Mouse (Mus musculus) Patski (cell line): Measurements from ENCODE around the gene Tmem184a. TPM values are rescaled to one million over a fixed set of nuclear protein-coding genes. Genes with fewer than 3 reads are reported as not detected.

Experiments used
- ATAC-seq: fragments of 100-300 bp; one replicate; pipeline ENCODE4 v1.8.0; 2021
- CTCF ChIA-PET: fragments of 350-600 bp; sonication (Branson Sonifier 250); formaldehyde crosslinking; loops from one replicate; lab custom pipeline; 2022; ENCODE audit warnings: inconsistent platforms; lab: Charles Lee
- POLR2A ChIA-PET: fragments of 350-600 bp; sonication (Branson Sonifier 250); formaldehyde crosslinking; loops from one replicate; lab custom pipeline; 2022; ENCODE audit warnings: antibody characterized with exemption, inconsistent platforms; lab: Charles Lee
- DNase-seq: peaks from one replicate; pipeline ENCODE4 v3.0.0-alpha.2; 2011; ENCODE audit warnings: low read depth, low spot score
- H3K27me3 ChIP-seq: fragments of 371-371 bp; one replicate; pipeline ENCODE4 v1.5.1; 2021
- CTCF ChIP-seq: fragments of 100-300 bp; IDR thresholded peaks from one replicate; pipeline ENCODE4 v1.5.1; 2021
- in situ Hi-C: fragments of 300-500 bp; cut with MboI; formaldehyde crosslinking; loops from 3 replicates; pipeline ENCODE4 v1.11.1; 2018; ENCODE audit warnings: low pct_unique_long_range_greater_than_20kb, mixed read lengths
- polyA plus RNA-seq: library from polyadenylated mRNA; unstranded; gene quantifications from one replicate; pipeline ENCODE4 v1.2.3, GENCODE M21; 2021

The Tmem184a gene
- polyA plus RNA-seq, 1 experiment from 2014 or later, result not detected

DNA sequence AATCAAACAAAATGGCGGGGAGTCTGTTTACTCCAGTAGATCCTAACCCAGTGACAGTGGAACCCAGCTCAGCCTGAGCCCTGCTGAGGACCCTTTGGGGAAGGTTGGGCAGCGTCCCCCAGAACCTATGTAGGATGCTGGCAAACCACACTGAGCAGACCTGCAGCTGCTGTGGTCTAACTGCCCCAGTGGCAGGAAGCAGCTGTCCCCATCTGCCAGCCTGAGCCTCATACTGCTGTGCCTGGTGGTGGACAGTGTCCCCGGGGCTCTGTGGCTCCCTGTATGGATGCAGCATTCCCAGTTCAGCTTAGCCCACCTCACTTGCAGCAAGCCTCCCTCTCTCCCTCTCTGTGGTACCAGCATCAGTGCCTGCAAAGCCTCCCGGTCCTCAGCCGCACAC lies 42.8 kb downstream of the Tmem184a start:
- in situ Hi-C loops, result loop anchor here (5.0 kb wide), 1 partner anchor 45 kb away; no protein-coding TSS in a partner anchor
- no peak for TF ChIP-seq CTCF
- DNase-seq (no peak), ATAC-seq (no peak)
- CTCF ChIA-PET, result interaction anchor here (0.9 to 1.8 kb wide), 2 partner anchors 42 to 45 kb away, joined by 3 to 15 read pairs; partner anchors contain the start of gene Tmem184a
- H3K27me3 ChIP-seq, result no peaks in the 10 kb centered on the region
- POLR2A ChIA-PET, result interaction anchor here (0.7 to 1.9 kb wide), 2 partner anchors 14 to 52 kb away, joined by 3 to 4 read pairs; no protein-coding TSS in a partner anchor

DNA sequence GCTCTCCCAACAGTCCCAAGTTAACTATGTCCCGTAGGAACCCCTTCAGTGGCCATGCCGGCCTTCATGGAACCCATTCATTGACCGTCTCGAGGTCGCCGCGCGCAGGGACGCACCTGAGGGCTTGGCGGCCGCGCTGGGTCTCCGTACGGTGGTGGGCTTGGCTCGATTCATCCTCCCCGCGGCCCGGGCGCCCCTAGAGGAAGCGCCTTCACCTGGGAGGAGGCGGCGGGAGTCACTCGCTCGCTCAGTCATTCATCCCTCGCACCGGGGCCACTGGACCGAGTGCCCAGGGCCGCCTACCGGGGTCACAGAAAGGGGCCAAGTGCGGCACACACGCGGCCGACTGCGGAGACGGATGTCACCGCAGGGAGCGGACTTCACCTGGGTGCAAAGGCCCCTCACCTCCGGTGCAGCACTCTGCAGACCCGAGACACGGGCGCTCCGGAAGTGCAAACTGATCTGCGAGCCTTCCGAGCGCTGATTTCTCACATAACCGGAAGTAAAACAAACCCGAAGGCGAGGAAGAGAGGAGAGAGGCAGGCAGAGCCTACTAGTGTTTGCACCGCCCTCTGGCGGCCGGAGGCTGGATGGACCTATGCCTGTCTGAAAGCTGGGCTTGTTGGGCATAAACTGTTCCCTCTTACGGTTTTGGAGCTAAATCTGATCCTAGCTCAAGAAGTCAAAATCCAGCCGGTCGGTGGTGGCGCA lies 44.3 kb downstream of the Tmem184a start, which contains the start of gene Ints1:
Ints1 (minus strand) TSS at position 459 of the 711 bp plus-strand sequence.
- peak; percentile 46 for ATAC-seq
- no peak for TF ChIP-seq CTCF
- CTCF ChIA-PET, result interaction anchor here (0.8 to 1.8 kb wide), 7 partner anchors 14 to 132 kb away, joined by 3 to 15 read pairs (median 4); partner anchors contain the start of gene Tmem184a
- in situ Hi-C loops, result loop anchor here (5.0 kb wide), 1 partner anchor 47 kb away; no protein-coding TSS in a partner anchor
- POLR2A ChIA-PET, result interaction anchor here (1.9 kb wide), 1 partner anchor 15 kb away, joined by 4 read pairs; no protein-coding TSS in a partner anchor
- H3K27me3 ChIP-seq, result no peaks in the 10 kb centered on the region
- no peak for DNase-seq

DNA sequence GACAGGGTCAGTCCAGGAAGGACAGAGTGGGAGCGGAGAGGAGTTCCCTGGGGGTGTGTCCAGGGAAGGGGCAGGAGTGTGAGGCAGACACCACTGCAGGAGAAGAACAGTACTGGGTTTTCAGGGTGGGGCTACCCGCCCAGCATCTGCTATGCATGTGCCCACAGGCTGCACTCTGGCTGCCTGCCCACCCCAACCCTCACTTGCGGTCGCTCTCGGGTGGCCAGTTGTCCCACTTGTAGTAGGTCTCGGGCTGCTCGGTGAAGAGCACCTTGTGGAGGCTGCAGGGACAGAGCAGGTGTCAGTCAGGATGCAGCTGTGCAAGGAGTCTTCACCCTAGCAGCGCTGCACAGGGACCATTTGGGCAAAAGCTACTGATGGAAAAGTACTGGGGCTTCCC lies 51.5 kb downstream of the Tmem184a start:
- in situ Hi-C loops, result no loop called here
- no peaks in the 10 kb centered on the region for H3K27me3 ChIP-seq
- no peak for TF ChIP-seq CTCF
- CTCF ChIA-PET, result interaction anchor here (1.4 kb wide), 1 partner anchor 13 kb away, joined by 5 read pairs; no protein-coding TSS in a partner anchor
- POLR2A ChIA-PET, result interaction anchor here (1.3 kb wide), 1 partner anchor 13 kb away, joined by 3 read pairs; no protein-coding TSS in a partner anchor
- DNase-seq, result no peak
- no peak for ATAC-seq

DNA sequence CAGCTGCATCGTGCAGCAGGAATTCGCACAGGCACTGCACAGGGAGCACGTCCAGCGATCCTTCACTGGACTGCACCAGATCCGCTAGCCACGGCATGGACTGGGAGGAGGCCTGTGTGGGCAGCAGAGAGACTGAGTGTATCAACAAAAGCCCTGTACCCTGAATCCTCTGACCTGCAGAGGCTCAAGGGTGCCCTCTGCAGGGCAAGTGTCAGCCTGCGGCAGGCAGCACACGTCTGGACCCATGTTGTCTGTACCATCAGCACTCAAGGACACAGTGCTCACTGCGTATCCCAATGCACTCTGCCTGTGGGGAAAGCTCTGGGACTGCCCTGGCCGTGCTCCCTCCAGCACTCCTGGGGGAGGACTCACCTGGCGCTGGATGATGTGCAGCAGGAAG lies 55.4 kb downstream of the Tmem184a start:
- in situ Hi-C loops, result no loop called here
- DNase-seq, result no peak
- no peak for TF ChIP-seq CTCF
- H3K27me3 ChIP-seq, result no peaks in the 10 kb centered on the region
- ATAC-seq, result peak; percentile 4
- ChIA-PET POLR2A (no interaction called here), CTCF (interaction anchor here (1.3 to 1.7 kb wide), 2 partner anchors 9 kb away, joined by 5 to 6 read pairs; no protein-coding TSS in a partner anchor)

DNA sequence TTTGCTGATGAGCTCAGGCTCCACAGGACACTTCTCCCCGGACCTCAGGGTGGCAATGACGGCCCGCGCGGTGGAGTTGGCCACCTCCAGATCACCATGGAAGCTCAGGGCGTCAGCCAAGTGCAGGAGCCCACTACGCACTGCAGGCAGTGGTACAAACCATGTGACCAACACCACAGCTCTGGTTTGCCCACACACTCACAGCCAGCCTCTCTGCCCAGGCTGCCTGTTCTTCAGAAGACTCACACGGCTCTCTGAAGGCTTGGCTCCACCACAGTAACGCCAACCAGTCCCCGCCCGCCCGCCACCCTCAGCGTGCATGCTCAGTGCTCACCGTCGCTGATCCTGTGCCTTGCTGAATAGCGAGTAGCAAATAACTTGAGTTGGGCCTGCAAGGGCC lies 61.6 kb downstream of the Tmem184a start:
- no peak for DNase-seq
- ChIA-PET POLR2A (no interaction called here), CTCF (interaction anchor here (0.9 kb wide), 1 partner anchor 8 kb away, joined by 4 read pairs; no protein-coding TSS in a partner anchor)
- no peaks in the 10 kb centered on the region for H3K27me3 ChIP-seq
- no peak for TF ChIP-seq CTCF
- in situ Hi-C loops, result no loop called here
- ATAC-seq, result no peak

DNA sequence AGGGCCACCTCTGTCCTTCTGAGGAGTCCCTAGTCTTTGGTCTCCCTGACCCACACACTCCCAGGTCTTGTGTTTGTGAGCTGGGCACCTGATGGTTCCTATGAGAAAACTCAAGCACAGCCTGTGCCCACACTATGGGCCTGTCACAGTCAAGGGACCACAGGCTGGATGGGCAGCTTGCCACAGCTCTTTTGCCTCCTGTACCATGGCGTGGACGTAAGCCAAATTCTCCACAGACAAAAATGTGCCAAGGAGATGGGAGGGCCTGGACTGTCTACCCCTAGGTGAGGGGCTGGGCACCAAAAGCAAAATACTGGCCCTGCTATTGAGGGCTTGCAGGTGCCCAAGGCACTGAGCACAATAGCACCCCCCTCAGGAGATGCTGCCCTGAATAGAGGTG lies 63.1 kb downstream of the Tmem184a start:
- no peaks in the 10 kb centered on the region for H3K27me3 ChIP-seq
- in situ Hi-C loops, result no loop called here
- CTCF ChIA-PET, result interaction anchor here (3.0 kb wide), 1 partner anchor 11 kb away, joined by 18 read pairs; no protein-coding TSS in a partner anchor
- TF ChIP-seq CTCF, result no peak
- POLR2A ChIA-PET, result interaction anchor here (0.6 kb wide), 1 partner anchor 81 kb away, joined by 3 read pairs; no protein-coding TSS in a partner anchor
- DNase-seq (no peak), ATAC-seq (no peak)

DNA sequence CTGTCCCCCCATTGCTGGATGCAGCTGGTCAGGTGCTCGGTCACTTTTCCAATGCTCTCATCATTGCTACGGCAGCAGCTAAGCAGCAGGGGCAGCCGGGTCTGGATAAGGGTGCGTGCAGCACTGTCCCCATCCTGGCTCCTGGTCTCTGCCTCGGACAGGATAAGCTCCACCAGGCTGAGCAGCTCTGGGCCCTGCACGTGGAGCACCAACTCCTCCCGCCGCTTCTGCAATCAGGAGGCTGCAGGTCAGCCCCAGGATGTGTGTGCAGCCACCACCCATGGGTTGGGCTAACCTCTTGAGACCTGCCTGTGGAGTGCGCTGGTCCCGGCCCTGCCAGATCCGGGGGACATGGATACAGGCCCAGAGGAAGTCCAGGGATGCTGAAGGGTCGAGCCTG lies 63.6 kb downstream of the Tmem184a start:
- no peak for TF ChIP-seq CTCF
- no peak for ATAC-seq
- DNase-seq, result no peak
- in situ Hi-C loops, result no loop called here
- no peaks in the 10 kb centered on the region for H3K27me3 ChIP-seq
- POLR2A ChIA-PET, result no interaction called here
- CTCF ChIA-PET, result interaction anchor here (0.7 to 3.0 kb wide), 6 partner anchors 8 to 40 kb away, joined by 3 to 18 read pairs (median 6); no protein-coding TSS in a partner anchor

DNA sequence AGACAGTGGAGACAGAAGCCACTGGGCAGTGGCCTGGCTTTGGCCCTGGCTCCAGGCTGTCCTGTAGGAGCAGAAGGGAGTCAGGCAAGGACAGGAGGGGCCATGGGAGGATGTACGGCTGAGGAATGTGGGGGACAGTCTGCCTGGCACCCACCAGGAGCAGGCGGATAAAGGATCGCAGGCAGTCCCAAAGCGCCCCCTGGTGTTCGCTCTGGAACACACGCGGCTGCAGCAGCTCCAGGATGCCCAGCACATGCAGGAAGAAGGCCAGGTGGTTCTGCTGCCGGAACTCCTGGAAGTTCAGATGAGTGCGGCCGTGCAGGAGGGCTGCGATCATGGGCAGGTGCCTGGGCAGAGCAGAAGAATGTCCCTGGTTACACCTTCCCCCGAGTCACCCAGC lies 65.0 kb downstream of the Tmem184a start:
- CTCF ChIA-PET, result interaction anchor here (0.8 to 3.0 kb wide), 13 partner anchors 9 to 227 kb away, joined by 3 to 18 read pairs (median 4); no protein-coding TSS in a partner anchor
- no peak for DNase-seq
- TF ChIP-seq CTCF, result no peak

More for the DNA sequence above, 65.0 kb downstream of the Tmem184a start:
- no peak for ATAC-seq
- in situ Hi-C loops, result no loop called here
- H3K27me3 ChIP-seq, result no peaks in the 10 kb centered on the region
- POLR2A ChIA-PET, result interaction anchor here (0.6 kb wide), 1 partner anchor 13 kb away, joined by 3 read pairs; no protein-coding TSS in a partner anchor

Other genes with a start within 250 kb of the Tmem184a start
- gene Micall2, start 83.6 kb downstream of the Tmem184a start, polyA plus RNA-seq, result 15.1 TPM
- gene Ints1, start 44.2 kb downstream of the Tmem184a start, polyA plus RNA-seq, result 63.5 TPM
- 35.4 TPM for gene Mafk, start 28.4 kb downstream of the Tmem184a start, polyA plus RNA-seq
- not detected for gene Gm26938, start 6.5 kb upstream of the Tmem184a start, polyA plus RNA-seq
- gene Psmg3, start 7.0 kb upstream of the Tmem184a start, polyA plus RNA-seq, result 54.7 TPM
- gene Elfn1, start 88.0 kb upstream of the Tmem184a start, polyA plus RNA-seq, result 51.0 TPM